In genomic region chr4:86713518-86713917, GRCm38 (mm10) we compare ENCODE assay signal across 14 mouse cellular contexts. TPM values are rescaled to one million over a fixed set of nuclear protein-coding genes. Genes with fewer than 3 reads are reported as not detected.
DNase-seq lines count a peak whose midpoint lies in the region; ATAC-seq and TF ChIP-seq lines count a peak whose summit lies in the region.
"Had no signal": no experiment of that assay in that cellular context is flagged by ENCODE, and none has a peak within 500 bp of the region (broad histone marks: within the 10 kb centered on the region; RNA-seq: fewer than 3 reads in every experiment).

No protein-coding gene starts in this region.

- DNase-seq in layer of hippocampus, adult 2 months (ENCODE audit: low spot score in 2 of 2) = no peak
- no peak for DNase-seq in layer of hippocampus, postnatal 36 days
- DNase-seq in NIH3T3 (ENCODE audit: low read depth) = peak; percentile 40
- DNase-seq in spleen, adult 18-20 months = no peak
- no peak for DNase-seq in midbrain, embryonic 11.5 days (ENCODE audit: low spot score, missing footprints)
- DNase-seq in B cell, adult 2 months = no peak
- DNase-seq: cerebellum, postnatal 36 days; kidney, adult 18-20 months; kidney, postnatal 36 days; lung, postnatal 4 days had no signal

- 68% methylated on average over 2 of the region's 2 CpGs for WGBS in intestine, embryonic 15.5 days
- WGBS in stomach, embryonic 15.5 days = 70% methylated on average over 2 of the region's 2 CpGs
- WGBS in midbrain, embryonic 11.5 days = 76% methylated on average over 2 of the region's 2 CpGs

- H3K4me2 ChIP-seq in intestine, embryonic 15.5 days (replicated peaks) = no peak overlapping the region
- H3K4me2 ChIP-seq in stomach, embryonic 15.5 days = no peak overlapping the region
- no peak overlapping the region for H3K4me2 ChIP-seq in midbrain, embryonic 11.5 days

- H3K4me3 ChIP-seq in layer of hippocampus, adult 2 months = no peak overlapping the region
- H3K4me3 ChIP-seq in intestine, embryonic 15.5 days (replicated peaks) = no peak overlapping the region
- H3K4me3 ChIP-seq in stomach, embryonic 15.5 days (replicated peaks) = no peak overlapping the region
- H3K4me3 ChIP-seq in midbrain, embryonic 11.5 days (ENCODE audit: low read depth, low read length) = no peak overlapping the region
- H3K4me3 ChIP-seq: limb, embryonic 12.5 days had no signal

- no peak overlapping the region for H3K9ac ChIP-seq in intestine, embryonic 15.5 days
- H3K9ac ChIP-seq in stomach, embryonic 15.5 days = no peak overlapping the region
- no peak overlapping the region for H3K9ac ChIP-seq in midbrain, embryonic 11.5 days (ENCODE audit: low read length)
- H3K9ac ChIP-seq: embryonic facial prominence, embryonic 13.5 days; limb, embryonic 12.5 days had no signal

- no peaks in the 10 kb centered on the region; the same call in none of the 2 replicates for H3K4me1 ChIP-seq in intestine, embryonic 15.5 days (replicated peaks)
- no peaks in the 10 kb centered on the region for H3K4me1 ChIP-seq in stomach, embryonic 15.5 days
- no peaks in the 10 kb centered on the region for H3K4me1 ChIP-seq in midbrain, embryonic 11.5 days (ENCODE audit: control insufficient read depth, insufficient read depth, low read length)
- H3K4me1 ChIP-seq: limb, embryonic 12.5 days had no signal

- 0 out of 2 replicates have a peak, but pooled peaks have one; percentile 26 for ATAC-seq in intestine, embryonic 15.5 days
- ATAC-seq in stomach, embryonic 15.5 days (ENCODE audit: insufficient read depth, low FRiP score, low read depth) = no peak
- ATAC-seq in midbrain, embryonic 11.5 days (ENCODE audit: low FRiP score) = no peak

- TF ChIP-seq CTCF in layer of hippocampus, adult 2 months (conservative IDR thresholded peaks at IDR 0.05) = no peak

- no peaks in the 10 kb centered on the region for H3K36me3 ChIP-seq in intestine, embryonic 15.5 days
- no peaks in the 10 kb centered on the region for H3K36me3 ChIP-seq in stomach, embryonic 15.5 days
- H3K36me3 ChIP-seq in midbrain, embryonic 11.5 days (ENCODE audit: control insufficient read depth, insufficient read depth, low read length) = no peaks in the 10 kb centered on the region
- H3K36me3 ChIP-seq: embryonic facial prominence, embryonic 13.5 days; limb, embryonic 12.5 days had no signal

- H3K27ac ChIP-seq in layer of hippocampus, adult 2 months = peak overlapping the region; percentile 76
- H3K27ac ChIP-seq in intestine, embryonic 15.5 days = no peak overlapping the region
- H3K27ac ChIP-seq in stomach, embryonic 15.5 days = peak overlapping the region; percentile 54
- no peak overlapping the region for H3K27ac ChIP-seq in midbrain, embryonic 11.5 days (ENCODE audit: low read depth, low read length)
- H3K27ac ChIP-seq: embryonic facial prominence, embryonic 13.5 days; limb, embryonic 12.5 days had no signal

- H3K9me3 ChIP-seq in intestine, embryonic 15.5 days = no peaks in the 10 kb centered on the region
- no peaks in the 10 kb centered on the region for H3K9me3 ChIP-seq in stomach, embryonic 15.5 days
- no peaks in the 10 kb centered on the region for H3K9me3 ChIP-seq in midbrain, embryonic 11.5 days (ENCODE audit: control insufficient read depth, low read length)
- H3K9me3 ChIP-seq: embryonic facial prominence, embryonic 13.5 days; limb, embryonic 12.5 days had no signal

- H3K27me3 ChIP-seq in intestine, embryonic 15.5 days (replicated peaks) = no peaks in the 10 kb centered on the region
- H3K27me3 ChIP-seq in stomach, embryonic 15.5 days (replicated peaks) = no peaks in the 10 kb centered on the region
- H3K27me3 ChIP-seq in midbrain, embryonic 11.5 days (ENCODE audit: control insufficient read depth, insufficient read depth, low read length) = no peaks in the 10 kb centered on the region
- H3K27me3 ChIP-seq: embryonic facial prominence, embryonic 13.5 days; limb, embryonic 12.5 days had no signal

RNA-seq across cellular contexts. Expression of gene Dennd4c, which starts 34.8 kb away (rescaled TPM):
- 10 to 100 TPM in 1 of 2 experiments, 1 to 10 TPM in 1; 9.5 to 10.6 TPM for total RNA-seq in layer of hippocampus, adult 2 months (2021)
- total RNA-seq in layer of hippocampus, postnatal 36 days (2021) = 10 to 100 TPM; 10.5 to 11.1 TPM
- polyA plus RNA-seq in intestine, embryonic 15.5 days (2015; fragmentation: Nextera tagmentation; extraction: Ambion mirVana) = 4.7 and 5.8 TPM in 2 replicates
- polyA plus RNA-seq in stomach, embryonic 15.5 days (2015; fragmentation: Nextera tagmentation; extraction: Ambion mirVana) = 7.6 and 9.3 TPM in 2 replicates
- 4.9 and 5.0 TPM in 2 replicates for polyA plus RNA-seq in midbrain, embryonic 11.5 days (2014; fragmentation: Nextera tagmentation; extraction: Ambion mirVana)

RNA-seq across cellular contexts. Expression of gene Plin2, which starts 43.7 kb away (rescaled TPM):
- 10 to 100 TPM; 10.8 to 13.6 TPM for total RNA-seq in layer of hippocampus, adult 2 months (2021)
- total RNA-seq in layer of hippocampus, postnatal 36 days (2021) = 10 to 100 TPM; 10.3 to 12.9 TPM
- polyA plus RNA-seq in intestine, embryonic 15.5 days (2015; fragmentation: Nextera tagmentation; extraction: Ambion mirVana) = 144 and 164 TPM in 2 replicates
- polyA plus RNA-seq in stomach, embryonic 15.5 days (2015; fragmentation: Nextera tagmentation; extraction: Ambion mirVana) = 76.3 and 82.3 TPM in 2 replicates
- polyA plus RNA-seq in midbrain, embryonic 11.5 days (2014; fragmentation: Nextera tagmentation; extraction: Ambion mirVana) = 72.3 and 79.7 TPM in 2 replicates

Comparison
In these comparisons a context has a peak if more than half of its experiments do, and no peak if none do; other contexts are left out.
1. H3K27ac ChIP-seq: peak in layer of hippocampus, adult 2 months (single experiment) and stomach, embryonic 15.5 days (single experiment); none in intestine, embryonic 15.5 days (single experiment) and midbrain, embryonic 11.5 days (single experiment).